Mouse (Mus musculus) erythroblast, embryonic 14.5 days (primary cell): ENCODE measurements around the gene Tchh. TPM values are rescaled to one million over a fixed set of nuclear protein-coding genes. Genes with fewer than 3 reads are reported as not detected.
"Not testable (repeated sequence)": the region's sequence is repeated elsewhere in the genome, so short reads cannot be mapped to it uniquely, and the experiment has no call there.

ENCODE experiments used
- H3K27me3 ChIP-seq: 2 replicates; pipeline ENCODE4 v1.6.1; 2012; ENCODE audit warnings: inconsistent platforms; ENCODE audit not compliant: control insufficient read depth
- H3K36me3 ChIP-seq: 2 replicates; pipeline ENCODE4 v1.6.1; 2012; ENCODE audit warnings: mild to moderate bottlenecking, inconsistent platforms; ENCODE audit not compliant: control insufficient read depth
- H3K4me1 ChIP-seq: 2 replicates; pipeline ENCODE4 v1.6.1; 2012; ENCODE audit warnings: inconsistent platforms; ENCODE audit not compliant: control insufficient read depth
- H3K4me3 ChIP-seq: replicated peaks from 2 replicates; pipeline ENCODE3; 2012; ENCODE audit warnings: moderate library complexity, mild to moderate bottlenecking, inconsistent platforms
- H3K9me3 ChIP-seq: 2 replicates; pipeline ENCODE4 v1.6.1; 2012; ENCODE audit warnings: low read length, inconsistent platforms, mixed read lengths; ENCODE audit not compliant: control insufficient read depth
- GATA1 ChIP-seq: IDR thresholded peaks from 2 replicates; pipeline ENCODE4 v1.6.1; 2012; ENCODE audit warnings: low read length, inconsistent platforms, mixed read lengths
- TAL1 ChIP-seq: IDR thresholded peaks from 3 replicates; pipeline ENCODE4 v1.6.1; 2012; ENCODE audit warnings: low read length, inconsistent platforms, mixed read lengths
- polyA plus RNA-seq: library from polyadenylated mRNA; stranded (reverse); fragments of >175 nt; gene quantifications from 2 replicates; pipeline ENCODE4 v1.2.3, GENCODE M21; 2012

The Tchh gene
- polyA plus RNA-seq, 1 experiment: not detected

DNA sequence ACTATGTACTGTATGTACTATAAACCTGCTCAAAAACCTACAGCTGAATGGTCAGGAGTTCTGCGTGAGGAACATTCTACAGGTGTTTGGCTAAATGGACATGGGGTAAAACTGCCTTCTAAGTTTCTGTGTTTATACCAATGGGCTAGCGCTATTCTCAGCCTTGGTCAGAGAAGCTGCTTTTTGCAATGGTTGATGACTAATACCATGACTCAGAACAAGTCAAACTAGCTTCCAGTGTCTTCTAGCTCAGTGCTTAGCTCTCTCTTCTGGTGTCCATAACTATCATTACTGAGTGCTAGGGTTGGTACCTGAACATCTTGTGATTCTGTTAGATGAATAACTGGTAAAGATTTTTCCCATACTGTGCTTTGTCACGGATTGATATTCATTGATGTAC lies 43.5 kb downstream of the Tchh start:
- Histone ChIP-seq H3K36me3 (no peaks in the 10 kb centered on the region), H3K9me3 (no peaks in the 10 kb centered on the region), H3K4me1 (no peaks in the 10 kb centered on the region), H3K4me3 (no peak overlapping the region), H3K27me3 (no peaks in the 10 kb centered on the region)
- TF ChIP-seq GATA1 (no peak), TAL1 (no peak)

DNA sequence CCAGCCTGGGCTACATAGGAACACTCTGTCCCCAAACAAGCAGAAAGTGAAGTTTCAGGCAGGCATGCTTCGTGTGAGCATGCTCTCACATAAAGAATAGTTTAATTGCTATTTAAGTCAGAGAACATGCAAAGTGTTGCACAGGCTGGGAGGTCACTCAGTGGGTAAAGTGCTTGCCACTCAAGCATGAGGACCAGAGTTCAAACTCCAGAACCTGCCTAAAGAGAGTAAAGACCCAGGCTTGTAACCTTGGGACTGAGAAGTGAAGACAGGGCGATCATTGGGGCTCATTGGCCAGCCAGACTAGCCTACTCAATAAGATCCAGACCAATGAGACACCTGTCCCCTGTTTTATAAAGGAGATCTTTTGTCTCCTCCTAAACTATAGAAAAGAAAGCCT lies 46.4 kb downstream of the Tchh start:
- Histone ChIP-seq H3K4me1 (no peaks in the 10 kb centered on the region), H3K27me3 (no peaks in the 10 kb centered on the region), H3K9me3 (no peaks in the 10 kb centered on the region), H3K36me3 (no peaks in the 10 kb centered on the region), H3K4me3 (no peak overlapping the region)
- TF ChIP-seq TAL1 (no peak), GATA1 (no peak)

DNA sequence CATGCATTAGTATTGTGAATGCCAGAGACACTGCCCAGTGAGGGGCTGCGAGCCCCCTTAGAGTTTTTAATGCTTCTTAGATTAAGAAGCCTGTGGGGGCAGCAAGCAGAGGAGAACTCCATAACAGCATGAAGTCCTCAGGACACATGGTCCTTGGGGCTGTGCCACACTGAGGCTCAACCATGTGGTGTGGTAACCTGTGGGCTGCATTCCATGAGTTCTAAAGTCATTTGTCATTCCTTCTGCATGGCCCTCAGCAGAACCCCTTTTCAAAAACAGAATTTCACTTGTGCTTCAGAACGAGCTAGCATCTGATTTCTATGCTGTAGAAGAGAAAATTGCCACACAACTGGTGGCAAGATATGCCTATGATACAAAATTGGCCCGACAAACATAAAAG lies 50.0 kb downstream of the Tchh start:
- H3K9me3 ChIP-seq: no peaks in the 10 kb centered on the region
- TF ChIP-seq TAL1: no peak
- TF ChIP-seq GATA1: no peak
- no peaks in the 10 kb centered on the region for H3K4me1 ChIP-seq
- H3K27me3 ChIP-seq: no peaks in the 10 kb centered on the region
- no peaks in the 10 kb centered on the region for H3K36me3 ChIP-seq
- H3K4me3 ChIP-seq: no peak overlapping the region

DNA sequence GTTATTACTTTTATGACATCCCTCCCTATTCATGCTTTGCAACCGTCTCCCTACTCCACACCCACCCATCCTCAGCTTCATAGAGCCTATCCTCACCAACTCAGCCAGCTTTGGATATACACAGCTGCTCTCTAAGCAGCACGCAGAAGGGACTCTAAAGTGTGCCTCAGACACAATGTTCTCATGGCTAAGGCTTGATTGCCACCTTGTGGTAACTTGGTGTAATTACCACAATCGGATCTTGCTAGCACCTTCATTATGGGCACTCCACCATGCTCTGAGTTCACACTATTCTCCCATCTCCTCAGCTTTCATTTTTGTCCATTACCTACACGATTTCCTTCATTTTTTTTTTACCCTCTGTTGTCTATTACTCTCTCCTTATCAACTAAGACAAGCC lies 51.9 kb downstream of the Tchh start:
- Histone ChIP-seq H3K4me1 (no peaks in the 10 kb centered on the region), H3K9me3 (no peaks in the 10 kb centered on the region), H3K27me3 (no peaks in the 10 kb centered on the region), H3K4me3 (no peak overlapping the region), H3K36me3 (no peaks in the 10 kb centered on the region)
- no peak for TF ChIP-seq GATA1
- TF ChIP-seq TAL1: no peak

DNA sequence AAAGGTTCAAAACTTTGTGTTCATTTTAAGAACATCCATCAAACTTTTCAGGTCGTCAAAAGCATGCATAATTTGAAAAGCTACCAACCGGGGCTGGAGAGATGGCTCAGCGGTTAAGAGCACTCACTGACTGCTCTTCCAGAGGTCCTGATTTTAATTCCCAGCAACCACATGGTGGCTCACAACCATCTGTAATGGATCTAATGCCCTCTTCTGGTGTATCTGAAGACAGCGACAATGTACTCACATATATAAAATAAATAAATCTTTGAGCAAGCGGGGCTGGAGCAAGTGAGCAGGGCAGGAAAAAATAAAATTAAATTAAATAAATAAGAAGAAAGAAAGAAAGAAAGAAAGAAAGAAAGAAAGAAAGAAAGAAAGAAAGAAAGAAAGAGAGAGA lies 52.6 kb downstream of the Tchh start:
- H3K9me3 ChIP-seq, H3K4me3 ChIP-seq, H3K27me3 ChIP-seq, H3K36me3 ChIP-seq, H3K4me1 ChIP-seq: not testable (repeated sequence)

DNA sequence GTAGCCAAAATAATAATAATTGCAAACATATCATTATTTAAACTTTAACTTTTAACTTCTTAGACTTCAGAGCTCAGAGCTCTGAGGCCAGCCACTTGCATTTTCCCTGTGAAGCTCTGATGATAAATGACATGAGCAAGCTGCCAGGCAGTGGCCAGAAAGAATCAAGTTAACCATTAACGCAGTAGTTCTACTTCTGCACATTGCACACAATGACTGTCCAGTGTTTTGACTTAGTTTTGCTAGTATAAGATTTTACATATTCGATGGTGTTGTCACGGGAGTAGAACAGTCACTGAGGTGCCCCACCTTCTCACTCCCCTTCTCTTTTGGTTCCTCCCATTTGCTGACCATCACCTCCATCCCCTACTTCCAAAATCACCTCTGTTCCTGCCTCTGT lies 55.0 kb downstream of the Tchh start:
- H3K4me1 ChIP-seq: no peaks in the 10 kb centered on the region
- H3K9me3 ChIP-seq: no peaks in the 10 kb centered on the region
- H3K27me3 ChIP-seq: no peaks in the 10 kb centered on the region
- H3K36me3 ChIP-seq: no peaks in the 10 kb centered on the region
- TF ChIP-seq GATA1 (no peak), TAL1 (no peak)
- no peak overlapping the region for H3K4me3 ChIP-seq

Other genes with a start within 250 kb of the Tchh start
- gene Flg2, start 245.1 kb upstream of the Tchh start, polyA plus RNA-seq: not detected in 2 replicates
- gene Flg, start 168.8 kb upstream of the Tchh start, polyA plus RNA-seq: not detected in 2 replicates
- gene Hrnr, start 122.6 kb upstream of the Tchh start, polyA plus RNA-seq: not detected in 2 replicates
- gene Rptn, start 48.6 kb upstream of the Tchh start, polyA plus RNA-seq: 0.01 TPM in 1 of 2 replicates, not detected in the other
- not detected in 2 replicates for gene Tchhl1, start 26.4 kb downstream of the Tchh start, polyA plus RNA-seq
- gene S100a11, start 78.2 kb downstream of the Tchh start, polyA plus RNA-seq: 0.24 and 0.37 TPM in 2 replicates
- gene S100a10, start 112.8 kb downstream of the Tchh start, polyA plus RNA-seq: 0.07 and 0.11 TPM in 2 replicates
- not detected in 2 replicates for gene Tdpoz2, start 210.4 kb downstream of the Tchh start, polyA plus RNA-seq
- gene Tdpoz1, start 234.0 kb downstream of the Tchh start, polyA plus RNA-seq: not detected in 2 replicates